Mouse (Mus musculus) urinary bladder, postnatal 36 days (tissue): ENCODE measurements around the gene Spn.
A peak's percentile ranks its signal among the peaks of the same experiment; 100 is the strongest.
"Not testable (repeated sequence)": the region's sequence is repeated elsewhere in the genome, so short reads cannot be mapped to it uniquely, and the experiment has no call there.

Experiments used
- DNase-seq, 2 experiments: peaks; one replicate each; pipeline ENCODE4 v3.0.0; 2022; ENCODE audit warnings: low spot score in 2 of 2, mixed read lengths in 1 of 2

The Spn gene

GRCm38 (mm10) chr7:127137262-127138017, at the start of gene Spn:
TSS of gene Spn (minus strand) at chr7:127137823.
- no peak for DNase-seq

GRCm38 (mm10) chr7:127187351-127187750, 49.7 kb upstream of the Spn start:
- no peak for DNase-seq

- DNase-seq = no peak
These were observed 48.0 kb upstream of the Spn start for GRCm38 (mm10) chr7:127185601-127186000.

- DNase-seq = no peak
These were observed 47.1 kb upstream of the Spn start for GRCm38 (mm10) chr7:127184720-127185119.

- DNase-seq = no peak
These were observed 46.2 kb upstream of the Spn start for GRCm38 (mm10) chr7:127183828-127184227.

- no peak for DNase-seq
These were observed 45.7 kb upstream of the Spn start for GRCm38 (mm10) chr7:127183345-127183744.

GRCm38 (mm10) chr7:127181724-127182123, 44.1 kb upstream of the Spn start:
- DNase-seq = not testable (repeated sequence)

- no peak for DNase-seq
These were observed 43.2 kb upstream of the Spn start for GRCm38 (mm10) chr7:127180783-127181182.

- no peak for DNase-seq
These were observed 39.3 kb upstream of the Spn start for GRCm38 (mm10) chr7:127176937-127177336.

GRCm38 (mm10) chr7:127166501-127166900, 28.9 kb upstream of the Spn start:
- DNase-seq = no peak

- DNase-seq = no peak
These were observed 28.2 kb upstream of the Spn start for GRCm38 (mm10) chr7:127165607-127166493.

- DNase-seq = no peak
These were observed 26.4 kb upstream of the Spn start for GRCm38 (mm10) chr7:127164002-127164401.

GRCm38 (mm10) chr7:127162546-127162945, 24.9 kb upstream of the Spn start:
- peak in 1 of 2 experiments; percentile 32 for DNase-seq

GRCm38 (mm10) chr7:127157548-127157947, 19.9 kb upstream of the Spn start:
- no peak for DNase-seq

GRCm38 (mm10) chr7:127153477-127153876, 15.9 kb upstream of the Spn start:
- no peak for DNase-seq

GRCm38 (mm10) chr7:127152464-127152863, 14.8 kb upstream of the Spn start:
- no peak for DNase-seq

- DNase-seq = no peak
These were observed 10.3 kb upstream of the Spn start for GRCm38 (mm10) chr7:127147901-127148300.

GRCm38 (mm10) chr7:127146267-127146603, 8.6 kb upstream of the Spn start:
- DNase-seq = no peak

- DNase-seq = no peak
These were observed 8.0 kb upstream of the Spn start for GRCm38 (mm10) chr7:127145387-127146266.

- no peak for DNase-seq
These were observed 6.8 kb upstream of the Spn start for GRCm38 (mm10) chr7:127144412-127144811.

GRCm38 (mm10) chr7:127142666-127143065, 5.0 kb upstream of the Spn start:
- no peak for DNase-seq

GRCm38 (mm10) chr7:127142214-127142613, 4.6 kb upstream of the Spn start:
- no peak for DNase-seq
